Mouse (Mus musculus) MN1 (cell line): ENCODE results near the gene Plekhm3.
A peak's percentile ranks its signal among the peaks of the same experiment; 100 is the strongest.

Experiments used
- DNase-seq: peaks from one replicate; pipeline ENCODE4 v3.0.0-alpha.2; 2016; ENCODE audit warnings: low spot score

The Plekhm3 gene

DNA sequence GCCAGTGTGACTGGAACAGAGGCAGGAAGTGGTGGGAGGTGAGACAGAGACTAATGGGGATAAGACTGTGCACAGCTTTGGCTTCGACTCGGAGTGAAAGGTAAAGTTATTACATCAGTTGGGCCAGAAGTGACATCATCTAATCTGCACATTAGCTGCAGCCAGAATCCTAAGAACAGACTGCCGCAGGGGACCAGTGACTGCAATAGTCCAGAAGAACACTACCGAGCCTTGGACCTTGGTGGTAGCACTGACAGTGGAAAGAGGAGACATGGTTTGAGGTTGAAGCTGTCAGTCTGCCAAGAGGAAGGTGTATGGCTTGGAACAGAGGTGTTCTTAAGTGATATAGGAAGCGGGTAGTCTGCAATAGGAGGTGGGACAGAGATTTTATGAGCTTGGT is 80.9 kb downstream of the Plekhm3 start:
- DNase-seq = peak; percentile 25

DNA sequence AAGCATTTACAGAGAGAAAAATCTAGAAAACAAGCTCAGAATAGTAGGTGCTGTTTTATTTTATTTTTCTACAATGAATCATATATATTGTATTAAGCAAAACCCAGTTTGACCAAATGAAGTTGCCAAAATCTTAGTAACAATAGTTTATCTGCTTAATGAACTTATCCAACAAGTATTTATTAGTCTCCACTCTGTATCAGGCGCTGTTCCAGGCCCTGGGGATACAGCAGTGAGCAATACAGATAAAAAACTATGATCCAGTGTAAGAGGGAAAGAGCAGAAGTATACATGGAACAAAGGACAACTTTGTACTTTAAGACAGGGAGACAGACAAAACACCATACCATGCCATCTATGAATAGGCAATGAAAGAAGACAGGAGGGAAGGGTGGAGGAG is 81.5 kb downstream of the Plekhm3 start:
- no peak for DNase-seq

DNA sequence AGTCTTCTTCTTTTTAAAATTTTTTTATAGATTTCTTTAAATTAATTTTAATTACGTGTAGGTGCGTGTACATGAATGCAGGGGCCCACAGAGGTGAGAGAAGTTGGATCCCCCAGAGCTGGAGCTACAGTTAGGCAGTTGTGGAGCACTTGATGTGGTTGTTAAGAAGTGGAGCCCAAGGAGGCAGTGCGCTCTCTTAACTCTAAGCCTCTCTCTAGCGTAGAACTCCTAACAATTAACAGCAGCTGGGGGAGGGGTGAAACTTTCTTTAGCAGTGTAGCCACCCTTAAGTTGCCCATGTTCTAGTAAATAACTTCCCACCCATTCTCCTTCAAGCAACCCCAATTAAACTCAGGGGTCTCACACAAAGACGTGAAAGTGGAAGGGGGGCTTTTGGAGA is 84.7 kb downstream of the Plekhm3 start:
- DNase-seq = no peak

DNA sequence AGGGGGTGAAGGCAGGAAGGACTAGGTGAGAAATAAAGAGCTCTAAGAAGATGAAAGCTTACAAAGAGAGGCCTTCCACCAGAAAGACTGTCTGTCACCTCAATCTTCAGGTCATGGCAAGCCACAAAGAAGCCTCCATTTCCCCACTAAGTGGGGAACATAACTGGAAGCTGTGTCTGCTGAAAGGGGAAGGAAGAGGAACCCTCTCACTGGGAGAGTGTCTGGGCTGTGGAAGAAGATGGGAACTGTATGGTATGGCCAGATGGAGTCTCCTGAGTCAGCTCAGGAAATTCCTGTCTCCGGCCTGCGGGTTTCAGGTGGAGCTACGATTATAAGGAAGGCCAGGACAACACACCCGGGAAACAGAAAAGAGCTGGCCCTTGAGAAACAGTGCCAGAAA is 88.9 kb downstream of the Plekhm3 start:
- DNase-seq = no peak

DNA sequence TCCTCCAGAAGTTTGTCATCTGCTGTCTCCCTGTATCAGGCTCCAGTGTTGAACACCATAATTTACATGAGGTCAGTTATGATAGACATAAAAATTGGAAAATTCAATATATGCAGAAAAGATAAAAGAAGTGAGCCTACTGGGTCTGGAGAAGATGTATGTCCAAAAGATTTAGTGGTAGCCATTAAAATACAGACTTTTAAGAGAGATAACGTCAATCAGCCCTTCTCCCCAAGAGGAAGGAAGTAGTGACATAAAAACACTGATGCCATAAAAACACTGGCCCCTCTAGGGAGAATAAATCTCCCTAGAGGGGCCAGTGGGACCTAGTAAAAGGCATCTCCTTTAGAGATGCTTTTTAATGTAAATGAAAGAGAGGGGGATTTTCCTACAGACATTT is 90.5 kb downstream of the Plekhm3 start:
- no peak for DNase-seq

DNA sequence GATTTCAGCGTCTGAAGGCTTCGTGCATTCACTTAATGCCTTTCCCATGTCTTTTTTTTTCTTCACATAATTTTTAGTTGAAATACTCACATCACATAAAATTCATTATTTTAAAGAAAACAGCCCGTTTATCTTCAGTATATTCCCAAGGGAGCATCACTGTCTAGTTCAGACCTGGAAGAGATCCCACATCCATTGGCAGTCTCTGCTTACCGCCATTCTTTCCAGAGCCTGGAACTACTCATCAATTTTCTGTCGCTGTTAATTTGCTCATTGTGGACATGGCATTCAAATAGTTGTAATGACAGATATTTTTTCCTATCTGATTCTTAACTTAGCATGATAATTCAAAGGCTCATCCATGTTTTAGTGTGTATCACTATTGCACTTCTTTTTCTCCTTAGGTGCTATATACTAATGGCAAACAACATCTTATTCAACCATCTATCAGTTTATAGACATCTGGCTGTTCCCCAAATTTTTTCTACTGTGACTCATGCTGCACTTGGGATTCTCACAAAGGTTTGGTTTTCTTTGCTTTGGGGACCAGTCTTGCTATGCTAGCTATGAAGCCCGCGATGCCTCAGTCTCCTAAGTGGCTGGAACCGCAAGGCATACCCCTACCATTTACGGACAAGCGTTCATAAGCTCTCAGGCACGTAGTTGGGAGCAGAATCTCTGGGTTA is 96.2 kb downstream of the Plekhm3 start:
- peak; percentile 41 for DNase-seq

DNA sequence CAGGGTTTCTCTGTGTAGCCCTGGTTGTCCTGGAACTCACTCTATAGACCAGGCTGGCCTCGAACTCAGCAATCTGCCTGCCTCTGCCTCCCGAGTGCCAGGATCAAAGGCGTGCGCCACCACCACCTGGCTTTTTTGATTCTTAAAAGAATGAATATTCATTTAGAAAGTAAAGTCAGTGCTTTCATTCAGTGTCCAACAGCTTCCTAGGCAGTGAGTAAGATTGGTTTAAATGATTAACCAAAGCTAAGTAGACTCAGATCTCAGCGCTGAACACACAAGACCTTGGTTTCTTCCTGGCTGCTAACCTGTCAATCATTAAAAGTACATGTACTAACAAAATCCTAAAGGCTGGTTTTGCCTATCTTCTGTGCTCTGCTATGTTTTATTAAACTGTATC is 96.8 kb downstream of the Plekhm3 start:
- DNase-seq = no peak

DNA sequence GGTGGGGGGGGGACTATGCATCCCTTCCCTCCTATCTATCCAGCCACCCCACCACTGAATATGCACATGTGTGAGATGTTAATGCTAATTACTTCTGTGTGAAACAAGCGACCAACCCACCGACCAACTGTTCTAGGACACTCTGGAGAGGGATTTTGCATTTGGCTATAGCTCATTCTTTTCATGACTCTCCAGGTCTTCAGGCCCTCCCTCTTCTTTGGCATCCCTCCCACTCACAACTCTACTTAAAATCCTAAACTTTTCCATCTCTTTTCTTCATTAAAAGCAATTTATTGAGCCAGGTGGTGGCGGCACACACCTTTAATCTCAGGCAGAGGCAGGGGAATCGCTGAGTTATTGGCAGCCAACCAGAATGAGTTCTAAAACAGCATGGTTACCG is 101.8 kb downstream of the Plekhm3 start:
- no peak for DNase-seq

DNA sequence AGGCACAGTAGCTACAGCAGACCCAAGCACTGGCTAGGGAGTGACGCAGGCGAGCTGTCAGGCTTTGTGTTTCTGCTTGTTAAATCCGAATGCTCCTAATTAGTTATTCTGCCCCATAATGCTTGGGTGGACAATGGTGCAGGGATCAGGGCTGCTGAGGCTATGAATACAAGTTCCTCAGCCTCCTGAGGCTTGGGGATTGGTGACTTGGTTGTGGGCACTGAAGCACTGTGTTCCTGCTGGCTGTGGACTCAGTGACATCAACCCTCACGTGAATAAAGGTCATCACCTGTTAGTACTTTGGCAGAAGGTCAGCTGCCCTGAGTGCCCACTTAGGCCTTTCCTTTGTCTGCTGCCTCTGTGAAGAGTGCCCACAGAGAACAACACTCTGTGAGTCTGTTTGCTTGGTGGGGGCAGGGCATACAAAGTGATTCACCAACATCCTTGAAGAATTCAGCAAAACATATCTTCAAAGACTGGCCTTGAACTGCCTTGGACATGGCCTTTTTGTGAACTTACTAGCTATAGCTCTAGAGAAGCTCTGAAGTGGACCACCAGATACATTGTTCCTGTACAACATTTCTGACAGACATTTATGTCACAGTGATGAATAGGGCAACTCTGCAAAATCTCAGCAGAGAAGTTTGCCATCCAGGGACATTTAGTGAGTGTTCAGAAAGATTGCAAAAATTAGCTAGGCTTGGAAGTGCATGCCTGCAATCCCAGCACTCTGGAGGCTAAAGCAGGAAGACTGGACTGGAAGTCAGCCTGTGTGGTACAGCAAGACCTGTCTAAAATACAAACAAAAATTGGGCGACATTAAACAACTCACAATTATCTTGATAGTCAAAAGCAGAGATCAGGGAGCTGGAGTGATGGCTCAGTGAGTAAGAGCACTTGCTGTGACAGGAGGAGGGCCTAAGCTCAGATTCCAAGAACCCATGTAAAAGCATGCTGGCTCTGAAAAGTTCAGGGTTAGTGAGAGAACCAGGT is 102.6 kb downstream of the Plekhm3 start:
- no peak for DNase-seq

DNA sequence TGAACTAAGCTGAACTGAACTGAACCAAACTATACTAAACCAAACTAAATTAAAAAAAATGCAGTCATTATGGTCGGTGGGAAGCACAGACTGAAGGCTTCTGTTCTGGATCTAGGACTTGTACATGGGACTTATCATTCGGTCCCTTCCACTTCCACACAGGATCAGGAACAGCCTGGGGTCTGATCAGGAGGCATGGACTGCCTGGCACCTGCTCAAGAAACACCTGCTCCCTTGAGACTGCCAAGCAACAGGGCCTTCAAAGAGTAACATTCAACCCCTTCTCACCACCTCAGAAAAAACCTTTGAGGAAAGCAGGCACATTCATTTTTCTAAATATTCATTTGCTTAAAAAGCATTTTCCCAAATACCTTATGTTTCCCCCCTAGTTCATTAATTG is 103.4 kb downstream of the Plekhm3 start:
- DNase-seq = no peak

DNA sequence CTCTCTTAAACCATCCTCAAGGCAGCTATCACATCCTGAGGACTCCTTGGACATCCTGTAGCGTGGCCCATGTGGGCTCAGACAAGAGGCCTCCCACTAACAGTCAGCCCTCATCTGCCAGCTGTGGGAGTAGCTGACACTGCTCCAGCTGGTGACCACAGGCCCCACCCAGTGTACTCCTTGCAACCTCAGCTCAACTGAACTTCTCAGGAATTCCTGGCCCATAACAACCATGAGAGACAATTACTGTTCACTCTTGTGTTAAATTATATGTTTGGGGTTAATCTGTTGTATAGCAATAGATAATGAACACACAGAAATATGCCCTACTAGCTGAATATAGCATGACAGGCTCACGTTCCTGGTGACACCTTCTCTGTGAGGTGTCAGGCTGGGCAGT is 104.4 kb downstream of the Plekhm3 start:
- DNase-seq = no peak

DNA sequence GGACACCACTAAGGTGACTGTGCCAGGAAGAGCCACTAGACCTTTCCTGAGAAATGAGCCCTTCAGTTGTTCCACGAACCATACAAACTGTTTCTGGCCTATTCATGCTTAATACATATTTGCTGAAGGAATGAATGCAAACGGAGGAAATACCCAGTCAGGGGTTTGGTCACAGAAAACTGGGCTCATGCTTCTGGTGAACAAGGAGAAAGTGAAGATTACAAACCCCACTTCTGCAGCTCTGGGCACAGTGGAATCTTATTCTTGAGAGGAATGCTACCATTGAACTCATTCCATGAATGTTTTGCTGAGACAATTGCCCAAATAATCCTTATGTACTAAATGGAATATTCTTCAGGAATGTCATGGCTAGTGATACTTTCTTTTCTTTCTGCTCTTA is 106.3 kb downstream of the Plekhm3 start:
- DNase-seq = no peak

DNA sequence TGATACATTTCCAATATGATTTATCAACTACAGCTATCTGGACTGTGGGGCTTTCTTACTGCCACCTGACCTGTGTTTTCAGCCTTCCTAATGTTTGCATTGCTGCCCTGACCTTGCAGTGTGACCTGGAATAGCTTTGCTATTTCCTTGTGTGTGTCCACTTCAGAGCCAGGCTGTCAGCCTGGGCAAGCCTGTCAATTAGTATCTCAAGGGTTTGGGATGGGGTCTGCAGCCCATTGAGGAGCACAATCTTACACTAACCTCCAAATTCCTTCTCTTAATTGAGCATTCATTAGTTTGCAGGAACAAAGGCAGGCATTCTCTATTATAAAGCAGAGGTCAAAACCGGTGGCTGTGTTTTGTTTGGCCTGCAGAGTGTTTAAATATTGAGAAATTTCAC is 107.6 kb downstream of the Plekhm3 start:
- no peak for DNase-seq

DNA sequence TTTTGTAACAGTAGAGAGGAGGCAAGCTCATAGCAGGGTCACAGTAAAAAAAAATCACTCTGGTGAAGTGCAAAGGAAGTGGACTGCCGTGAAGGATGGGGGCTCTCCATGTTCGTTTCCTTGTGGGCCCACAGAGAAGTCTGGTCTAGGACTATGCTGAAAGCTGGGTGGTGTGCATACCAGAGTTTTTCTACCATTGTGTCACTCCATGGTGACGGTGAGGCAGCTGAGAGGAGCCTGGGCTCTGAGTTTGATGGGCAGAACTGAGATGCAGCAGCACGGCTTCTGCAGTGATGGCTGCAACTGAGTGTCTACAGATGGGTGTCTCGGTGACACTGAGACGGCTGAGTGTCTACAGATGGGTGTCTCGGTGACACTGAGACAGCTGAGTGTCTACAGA is 108.5 kb downstream of the Plekhm3 start:
- no peak for DNase-seq

DNA sequence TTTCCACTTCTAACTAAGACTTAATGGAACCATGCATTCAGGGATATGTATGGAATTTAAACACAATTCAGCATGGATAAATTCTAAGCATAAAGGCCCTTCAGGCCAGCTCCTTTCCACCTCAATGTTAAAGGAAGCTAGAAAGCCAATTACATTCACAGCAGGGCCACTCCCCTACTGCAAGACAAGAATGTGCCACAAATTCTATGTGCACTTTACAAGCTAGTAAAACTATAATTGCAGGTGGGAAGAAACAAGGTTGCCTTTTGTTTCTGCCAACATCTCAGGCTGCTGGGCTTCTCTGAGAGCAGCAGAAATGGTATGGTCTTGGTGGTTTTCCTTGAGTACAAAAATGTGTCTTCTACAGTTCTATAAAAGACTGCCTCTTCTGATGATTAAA is 109.1 kb downstream of the Plekhm3 start:
- no peak for DNase-seq

DNA sequence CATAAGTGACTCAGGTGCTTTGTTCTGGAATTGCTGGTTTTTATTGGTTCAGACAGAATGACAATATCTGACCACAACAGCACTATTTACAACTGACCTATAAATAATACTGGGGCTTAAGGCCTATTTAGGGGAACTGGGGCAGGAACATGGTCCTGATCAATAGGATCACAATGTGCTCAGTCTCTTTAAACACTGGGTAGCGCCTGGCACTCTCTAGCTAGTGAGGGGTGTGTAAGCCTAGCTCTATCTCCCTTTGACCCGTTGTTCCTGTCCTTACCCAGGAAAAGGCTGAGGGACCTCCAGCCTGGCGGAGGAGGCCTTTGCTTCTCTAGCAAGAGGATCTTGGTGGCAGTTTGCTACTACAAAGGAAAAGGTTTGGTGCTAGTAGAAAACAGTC is 111.6 kb downstream of the Plekhm3 start:
- DNase-seq = no peak

DNA sequence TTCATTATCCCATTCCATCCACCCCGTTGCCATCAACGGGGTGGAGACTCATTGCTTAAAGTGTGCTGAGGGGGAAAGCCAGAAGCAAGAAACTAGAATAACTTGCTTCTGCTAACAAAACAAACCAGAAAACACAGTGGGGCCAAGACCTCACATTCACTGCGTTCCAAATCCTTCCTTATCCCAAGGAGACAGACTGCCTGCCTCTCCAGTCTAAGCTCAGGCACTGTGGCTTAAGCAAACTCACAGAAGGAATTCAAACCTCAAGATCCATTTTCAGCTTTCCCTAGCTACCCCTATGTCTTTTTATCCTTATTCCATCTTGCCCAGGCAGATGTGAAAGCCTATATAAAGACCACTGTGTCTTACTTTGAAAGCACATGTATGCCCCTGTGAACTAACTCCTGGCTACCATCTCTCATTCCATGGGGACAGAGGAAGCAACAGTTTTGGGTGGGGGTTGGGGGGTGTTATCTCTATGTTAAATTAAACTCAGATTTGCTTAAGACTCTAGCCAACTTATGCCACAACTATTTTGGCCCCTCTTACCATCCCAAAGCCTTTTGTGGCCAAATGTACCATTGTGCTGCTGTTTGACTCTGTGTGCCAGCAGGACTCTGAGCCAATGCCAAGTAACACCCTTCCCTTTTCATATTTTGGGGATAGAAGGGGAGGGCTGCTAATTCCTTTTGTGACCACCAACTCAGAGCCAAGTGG is 112.6 kb downstream of the Plekhm3 start:
- DNase-seq = no peak

DNA sequence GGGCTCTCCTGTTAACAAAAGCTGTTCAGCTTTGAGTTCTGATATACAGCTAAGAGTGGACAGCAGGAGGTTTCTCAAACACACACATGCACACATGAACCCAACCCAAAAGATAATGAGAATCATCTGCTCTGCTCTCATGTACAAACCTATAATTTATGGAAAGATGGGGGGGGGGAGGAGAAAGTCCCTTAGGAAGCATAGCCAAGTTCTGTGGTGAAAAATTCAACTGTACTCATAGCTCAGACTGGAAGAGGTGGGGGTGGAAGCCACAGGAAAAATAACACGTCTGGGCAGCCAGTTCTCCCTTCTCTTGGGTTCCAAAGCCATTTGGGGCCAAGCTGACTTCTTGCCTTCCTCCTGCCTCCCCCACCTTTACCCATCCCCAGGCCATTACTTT is 115.7 kb downstream of the Plekhm3 start:
- no peak for DNase-seq

DNA sequence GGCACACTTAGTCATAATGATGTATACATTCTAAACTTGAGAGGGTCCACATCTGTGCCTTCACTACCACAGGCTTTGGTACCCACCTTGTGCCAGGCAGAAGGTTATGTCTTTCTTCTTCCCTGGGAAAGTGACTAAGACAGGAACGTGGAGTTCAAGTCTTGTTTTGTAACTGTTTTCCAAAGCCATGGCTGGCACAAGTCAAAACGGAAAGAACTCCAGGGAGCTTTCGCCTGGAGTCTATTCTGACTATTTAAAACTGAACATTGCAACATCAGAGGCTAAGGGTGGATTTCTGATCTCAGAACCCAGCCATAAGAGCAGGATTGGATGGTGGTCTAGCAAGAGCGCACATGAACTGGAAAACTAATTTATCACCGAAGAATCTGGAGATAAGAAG is 120.0 kb downstream of the Plekhm3 start:
- no peak for DNase-seq

DNA sequence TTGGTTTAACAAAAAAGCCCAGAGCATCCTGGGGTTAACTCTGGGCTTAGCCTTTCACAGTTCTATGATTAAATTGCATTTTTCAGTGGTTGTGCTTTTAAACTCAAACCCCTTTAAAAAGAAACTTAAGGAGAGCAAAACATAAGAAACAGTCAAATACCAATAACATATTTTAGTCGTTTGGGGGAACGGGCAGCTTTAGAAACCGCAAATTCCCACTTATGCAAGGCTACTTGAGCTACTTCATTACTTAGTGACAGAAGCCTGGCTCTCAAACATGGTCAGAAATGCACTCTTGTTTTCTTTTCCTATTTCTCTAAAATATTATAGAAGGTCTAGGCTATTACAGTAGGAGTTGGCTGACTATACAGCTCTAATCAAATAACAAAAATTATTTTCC is 120.5 kb downstream of the Plekhm3 start:
- no peak for DNase-seq

DNA sequence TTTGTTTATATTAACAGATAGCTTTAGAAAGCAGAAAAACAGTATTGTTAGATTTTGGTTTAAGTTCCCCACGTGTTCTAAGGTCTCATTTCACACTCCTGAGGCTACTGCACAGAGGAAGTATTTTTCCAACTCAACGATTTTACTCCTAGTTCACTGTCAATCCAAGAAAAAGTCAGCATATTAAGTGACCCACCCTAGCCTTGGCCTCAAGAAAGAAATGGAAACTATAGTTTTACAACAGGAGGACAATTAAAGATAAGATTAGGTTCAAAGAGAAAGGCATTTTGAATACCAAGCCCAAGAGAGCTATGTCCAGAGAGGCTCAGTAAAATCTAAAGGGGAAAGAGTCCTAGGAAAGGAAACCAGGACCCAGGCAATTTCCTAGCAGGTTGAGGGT is 125.1 kb downstream of the Plekhm3 start:
- no peak for DNase-seq

DNA sequence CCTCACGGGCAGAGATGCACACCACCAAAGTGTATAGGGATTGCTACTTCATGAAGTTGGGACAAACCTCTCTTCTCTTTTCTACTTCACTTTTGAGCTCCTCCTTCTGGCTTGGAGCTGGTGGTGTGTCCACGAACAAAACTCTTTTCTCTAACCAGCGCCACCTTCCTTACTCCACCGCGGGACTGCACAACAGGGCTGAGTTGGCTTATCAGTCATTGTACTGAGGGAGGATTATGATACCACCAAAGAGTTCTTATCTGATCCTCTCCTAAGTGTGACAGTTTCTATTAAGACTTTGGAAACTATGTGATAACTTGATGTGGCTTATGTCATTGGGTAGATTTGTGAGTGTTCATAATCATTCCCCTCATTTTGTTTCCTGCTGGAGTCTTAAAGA is 129.2 kb downstream of the Plekhm3 start:
- no peak for DNase-seq
